Mouse (Mus musculus): ENCODE data around the gene Eif2ak3. TPM values are rescaled to one million over a fixed set of nuclear protein-coding genes. Genes with fewer than 3 reads are reported as not detected.

Eif2ak3 gene
- total RNA-seq, 4 experiments from 2014 or later: 6.3 to 8.9 (median 7.6) TPM

DNA sequence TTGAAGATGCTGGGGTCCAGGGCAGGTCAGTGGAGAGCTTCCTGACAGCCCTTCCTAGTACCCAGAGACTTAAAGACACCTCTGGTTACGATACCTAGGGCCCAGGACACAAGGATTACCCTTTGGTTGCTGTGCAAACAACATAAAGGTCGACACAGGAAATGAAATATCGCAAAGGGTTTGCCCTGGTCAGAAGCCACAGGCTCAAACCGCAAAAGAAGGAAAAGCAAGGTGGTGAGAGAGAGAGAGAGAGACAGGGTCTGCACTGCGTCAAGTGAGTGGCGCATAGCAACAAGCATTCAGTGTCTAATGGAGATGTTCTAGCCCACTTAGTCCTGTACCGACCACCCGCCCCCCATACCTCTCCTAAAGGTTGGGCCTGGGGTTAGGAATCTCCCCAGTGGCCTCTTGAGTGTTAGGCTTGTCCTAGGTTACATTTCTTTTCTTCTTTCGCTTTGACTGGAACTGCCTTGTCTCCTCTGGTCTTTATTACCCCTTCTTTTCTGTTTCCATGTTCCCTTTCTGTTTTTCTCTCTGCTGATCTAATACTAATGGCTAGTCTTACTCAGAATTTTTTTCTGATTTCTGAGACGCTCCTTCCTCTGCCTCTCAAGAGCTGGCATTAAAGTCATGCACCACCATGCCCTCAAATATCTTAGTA is 13.0 kb upstream of the Eif2ak3 start:
- no peak for DNase-seq (ENCODE audit: low spot score)

- no peak for DNase-seq (ENCODE audit: low spot score)
Observed at GRCm38 (mm10) chr6:70837297-70837696, 7.0 kb upstream of the Eif2ak3 start.

GRCm38 (mm10) chr6:70838532-70838931 is 5.8 kb upstream of the Eif2ak3 start:
- DNase-seq (ENCODE audit: low spot score): no peak

DNA sequence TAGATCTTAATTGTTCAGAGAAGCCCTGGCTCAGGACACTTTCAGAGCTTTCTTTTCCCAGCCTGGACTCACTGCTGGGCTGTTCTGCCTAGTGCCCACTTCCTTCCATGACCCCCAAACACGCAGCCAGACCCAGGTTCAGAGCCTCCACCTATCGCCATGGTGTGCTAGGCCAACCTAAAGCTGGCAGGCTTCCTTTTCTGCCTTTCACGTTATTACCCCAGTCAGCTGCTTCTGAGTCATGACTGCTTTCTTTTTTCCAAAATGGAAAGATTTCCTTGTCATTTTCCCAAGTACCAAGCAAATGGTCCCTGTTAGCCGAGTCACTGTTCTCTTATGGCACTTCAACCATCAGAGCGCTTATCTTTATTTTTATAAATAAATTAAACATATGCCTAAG is 4.0 kb upstream of the Eif2ak3 start:
- no peak for DNase-seq (ENCODE audit: low spot score)

DNA sequence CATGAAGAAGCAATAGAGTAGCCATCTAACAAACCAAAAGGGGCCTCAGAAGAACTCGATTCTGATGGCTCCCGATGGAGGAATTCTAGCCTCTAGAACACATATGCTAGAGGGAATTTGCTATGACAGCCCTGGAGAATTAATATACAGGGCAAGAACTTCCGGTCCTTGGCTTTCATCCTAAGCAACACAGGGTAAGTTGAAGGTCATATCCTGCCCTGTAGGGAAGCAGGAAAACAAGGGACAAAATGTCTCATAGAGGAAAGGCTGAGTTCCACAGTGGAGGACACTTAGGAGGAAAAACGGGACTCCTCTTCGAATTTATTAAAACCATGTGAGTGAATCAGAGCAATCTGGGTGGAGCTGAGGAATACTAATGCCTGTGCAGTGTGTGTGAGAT is 1.3 kb upstream of the Eif2ak3 start:
- peak; percentile 55 for DNase-seq (ENCODE audit: low spot score)

DNA sequence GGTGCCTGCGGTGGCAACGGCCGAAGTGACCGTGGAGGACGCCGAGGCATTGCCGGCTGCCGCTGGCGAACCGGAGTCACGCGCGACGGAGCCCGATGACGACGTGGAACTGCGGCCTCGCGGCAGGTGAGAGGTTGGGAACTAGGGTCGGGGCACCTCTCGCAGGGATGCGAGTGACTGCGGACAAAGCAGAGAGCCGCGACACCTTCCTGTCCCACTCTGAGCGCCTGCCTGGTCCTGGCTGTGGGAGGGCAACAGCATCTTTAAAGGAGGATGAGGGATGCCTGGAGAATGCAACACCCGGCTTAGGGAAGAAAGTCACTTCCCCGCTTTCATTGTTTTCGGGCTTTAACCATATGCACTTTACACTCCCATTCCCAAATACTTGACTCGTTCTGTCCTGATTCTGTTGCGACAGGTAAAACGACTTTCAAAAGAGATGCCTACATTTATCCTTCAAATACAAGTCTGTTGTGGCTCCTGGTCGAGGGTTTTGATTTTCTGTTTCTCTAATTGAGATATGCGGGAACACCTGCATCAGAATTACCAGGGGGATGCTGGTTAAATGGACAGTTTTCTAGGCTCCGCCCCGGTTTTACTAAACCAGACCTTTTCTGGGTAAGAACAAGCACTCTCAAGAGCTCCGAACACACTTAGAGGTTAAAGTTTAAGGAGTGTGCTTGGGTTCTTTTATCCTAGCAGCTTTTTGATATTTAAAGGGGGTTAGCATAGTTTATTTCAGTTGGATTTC is 756 bp downstream of the Eif2ak3 start:
- DNase-seq (ENCODE audit: low spot score): no peak

DNA sequence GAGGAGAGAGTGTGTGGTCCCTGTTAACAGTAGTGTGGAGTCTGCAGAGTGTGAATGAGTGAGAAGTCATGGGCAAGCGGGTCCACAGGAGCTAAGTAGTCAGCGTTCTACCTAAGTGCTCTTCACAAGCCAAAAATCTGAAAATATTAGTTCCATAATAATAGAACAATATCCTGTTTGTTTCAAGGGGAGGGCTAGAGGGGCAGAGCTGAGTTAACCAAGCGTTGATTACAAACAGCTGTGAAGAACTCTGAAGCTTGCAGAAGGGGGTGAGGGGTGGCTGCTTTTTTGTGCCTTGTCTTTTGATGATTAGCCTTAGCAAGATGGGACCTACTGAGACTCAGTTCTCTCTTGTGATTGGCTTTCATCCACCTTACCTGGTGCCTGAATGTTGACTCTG is 3.1 kb downstream of the Eif2ak3 start:
- DNase-seq (ENCODE audit: low spot score): no peak

DNA sequence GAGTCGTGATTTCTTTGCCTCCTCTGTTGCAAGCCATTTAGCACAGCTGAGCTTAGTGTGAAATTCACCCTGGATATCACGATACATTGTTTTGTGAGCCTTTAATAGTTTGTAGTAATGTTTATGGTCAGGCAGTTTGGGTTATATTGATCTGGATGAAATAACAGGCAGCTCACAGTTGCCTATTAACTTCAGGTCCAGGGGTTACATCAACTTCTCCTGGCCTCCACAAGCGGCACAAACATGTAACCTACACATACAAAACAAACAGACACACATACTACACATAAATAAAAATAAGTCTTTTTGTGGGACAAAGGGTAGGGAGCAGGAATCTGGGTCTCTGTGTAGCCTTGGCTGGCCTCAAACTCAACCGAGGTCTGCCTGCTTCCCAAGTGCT is 9.1 kb downstream of the Eif2ak3 start:
- no peak for DNase-seq (ENCODE audit: low spot score)

- no peak for DNase-seq (ENCODE audit: low spot score)
Observed at GRCm38 (mm10) chr6:70855529-70856309, 11.4 kb downstream of the Eif2ak3 start.

- no peak for DNase-seq (ENCODE audit: low spot score)
Observed at GRCm38 (mm10) chr6:70862726-70863125, 18.4 kb downstream of the Eif2ak3 start.

- no peak for DNase-seq (ENCODE audit: low spot score)
Observed at GRCm38 (mm10) chr6:70864285-70864684, 20.0 kb downstream of the Eif2ak3 start.

GRCm38 (mm10) chr6:70866761-70867160 is 22.4 kb downstream of the Eif2ak3 start:
- no peak for DNase-seq (ENCODE audit: low spot score)

- DNase-seq (ENCODE audit: low spot score): no peak
Observed at GRCm38 (mm10) chr6:70867297-70867696, 23.0 kb downstream of the Eif2ak3 start.

- no peak for DNase-seq (ENCODE audit: low spot score)
Observed at GRCm38 (mm10) chr6:70871511-70871980, 27.2 kb downstream of the Eif2ak3 start.

GRCm38 (mm10) chr6:70872128-70872527 is 27.8 kb downstream of the Eif2ak3 start:
- DNase-seq (ENCODE audit: low spot score): peak; percentile 18

- no peak for DNase-seq (ENCODE audit: low spot score)
Observed at GRCm38 (mm10) chr6:70872570-70872969, 28.3 kb downstream of the Eif2ak3 start.

GRCm38 (mm10) chr6:70874035-70874775 is 29.9 kb downstream of the Eif2ak3 start:
- no peak for DNase-seq (ENCODE audit: low spot score)

DNA sequence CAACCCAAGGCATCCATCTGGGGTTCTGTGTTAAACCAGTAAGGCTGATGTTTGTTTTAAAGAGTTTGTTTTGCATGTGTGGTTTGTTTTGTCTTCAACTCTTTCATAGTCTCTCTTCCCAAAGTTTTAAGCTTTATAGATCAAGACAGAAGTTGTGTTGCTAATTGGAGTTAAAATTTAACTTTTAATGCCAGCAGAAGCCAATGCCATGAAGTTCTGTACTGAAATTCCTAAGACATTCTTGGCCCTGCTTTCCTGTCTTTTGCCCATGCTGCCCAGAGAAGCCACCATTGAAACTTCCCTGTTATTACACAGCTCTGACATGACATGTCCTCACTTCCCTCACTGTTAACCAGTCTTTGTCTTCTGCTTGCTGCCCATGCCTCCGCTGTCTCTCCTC is 30.7 kb downstream of the Eif2ak3 start:
- DNase-seq (ENCODE audit: low spot score): no peak

DNA sequence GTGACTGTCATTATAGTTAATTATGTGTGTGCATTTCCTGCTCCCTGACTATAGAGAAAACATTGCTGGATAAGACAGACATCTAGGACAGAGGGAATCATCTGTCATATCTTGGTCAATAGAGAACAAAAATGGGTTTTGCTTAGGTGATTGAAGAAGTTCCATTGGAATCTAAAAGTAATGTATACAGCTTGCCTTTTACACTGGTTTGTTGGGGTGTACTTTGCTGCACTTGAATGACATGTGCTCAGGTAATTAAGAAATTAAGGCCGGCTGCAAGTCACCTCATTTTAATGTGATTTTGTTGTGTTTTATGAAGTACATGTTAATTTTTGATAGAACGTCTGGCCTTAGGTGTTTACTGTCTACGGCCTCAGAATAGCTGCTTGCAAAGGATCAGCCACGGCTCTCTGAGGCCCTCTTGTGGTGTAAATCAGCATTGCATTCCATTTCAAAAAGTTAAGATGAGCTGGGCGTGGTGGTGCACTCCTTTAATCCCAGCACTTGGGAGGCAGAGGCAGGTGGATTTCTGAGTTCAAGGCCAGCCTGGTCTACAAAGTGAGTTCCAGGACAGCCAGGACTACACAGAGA is 36.5 kb downstream of the Eif2ak3 start:
- DNase-seq (ENCODE audit: low spot score): peak; percentile 88

DNA sequence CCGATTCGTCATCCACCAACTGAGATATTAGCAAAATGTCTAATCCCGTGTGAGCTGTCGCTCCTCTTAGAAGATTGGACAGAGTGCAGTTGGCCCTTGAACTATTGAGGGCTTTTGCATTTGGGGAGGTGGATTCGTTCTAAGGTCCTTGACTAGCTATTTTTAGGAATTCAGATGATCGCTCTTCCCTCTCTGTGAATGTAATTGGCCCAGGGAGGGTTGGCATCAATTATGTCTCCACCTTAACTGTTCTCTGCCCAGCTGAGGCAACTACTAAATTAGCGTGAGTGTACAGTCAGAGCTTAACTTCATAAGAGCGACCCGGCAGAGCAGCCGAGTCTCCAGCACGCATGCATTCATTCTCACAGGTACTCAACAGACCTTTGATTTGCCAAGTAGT is 43.7 kb downstream of the Eif2ak3 start:
- DNase-seq (ENCODE audit: low spot score): no peak

- DNase-seq (ENCODE audit: low spot score): no peak
Observed at GRCm38 (mm10) chr6:70898166-70898565, 53.9 kb downstream of the Eif2ak3 start.
